Mouse (Mus musculus) liver, embryonic 15.5 days (tissue): Measurements from ENCODE around the gene Kctd21. TPM values are rescaled to one million over a fixed set of nuclear protein-coding genes. Genes with fewer than 3 reads are reported as not detected.

ENCODE experiments used
- ATAC-seq: fragments of 200-750 bp; cut with Nextera tagmentation; 2 replicates; pipeline ENCODE4 v1.8.0; 2017; ENCODE audit warnings: moderate number of reproducible peaks, mild to moderate bottlenecking, moderate library complexity; ENCODE audit not compliant: insufficient read depth
- H3K27ac ChIP-seq: fragments of 300-500 bp; sonication (generic); replicated peaks from 2 replicates; pipeline ENCODE4 v1.5.1; 2015; ENCODE audit warnings: mild to moderate bottlenecking, inconsistent platforms
- H3K27me3 ChIP-seq: fragments of 300-500 bp; sonication (generic); 2 replicates; pipeline ENCODE4 v1.6.1; 2015; ENCODE audit warnings: mild to moderate bottlenecking, inconsistent platforms
- H3K36me3 ChIP-seq: fragments of 300-500 bp; sonication (generic); replicated peaks from 2 replicates; pipeline ENCODE4 v1.6.1; 2015; ENCODE audit warnings: moderate library complexity, mild to moderate bottlenecking, inconsistent platforms
- H3K4me1 ChIP-seq: fragments of 300-500 bp; sonication (generic); replicated peaks from 2 replicates; pipeline ENCODE4 v1.6.1; 2015; ENCODE audit warnings: inconsistent platforms
- H3K4me2 ChIP-seq: fragments of 300-500 bp; sonication (generic); 2 replicates; pipeline ENCODE4 v1.6.1; 2015; ENCODE audit warnings: moderate library complexity, mild to moderate bottlenecking, inconsistent platforms
- H3K4me3 ChIP-seq: fragments of 300-500 bp; sonication (generic); replicated peaks from 2 replicates; pipeline ENCODE4 v1.5.1; 2015; ENCODE audit warnings: mild to moderate bottlenecking, inconsistent platforms
- H3K9ac ChIP-seq: fragments of 300-500 bp; sonication (generic); 2 replicates; pipeline ENCODE4 v1.6.1; 2015; ENCODE audit warnings: moderate library complexity, mild to moderate bottlenecking, inconsistent platforms
- H3K9me3 ChIP-seq: fragments of 300-500 bp; sonication (generic); replicated peaks from 2 replicates; pipeline ENCODE4 v1.6.1; 2016; ENCODE audit warnings: inconsistent platforms
- WGBS: fragments of 180-500 bp; shearing (Covaris S2); methylation state at CpG from one replicate; pipeline ENCODE4 v1.1.7; 2015; ENCODE audit warnings: mixed read lengths; ENCODE audit not compliant: insufficient replicate concordance; 5-methylcytosine and 5-hydroxymethylcytosine counted together
- polyA plus RNA-seq: library from polyadenylated mRNA; unstranded; fragments of >200 nt; fragmentation: Nextera tagmentation; extraction: Ambion mirVana; gene quantifications from 2 replicates; pipeline ENCODE4 v1.2.1, GENCODE M21; 2015

The Kctd21 gene
- polyA plus RNA-seq, 1 experiment from 2014 or later, result 1.2 TPM

- Histone ChIP-seq H3K4me2 (no peak overlapping the region), H3K27ac (no peak overlapping the region), H3K9ac (no peak overlapping the region), H3K27me3 (no peaks in the 10 kb centered on the region), H3K4me1 (peaks cover 5% of the 10 kb centered on the region), H3K36me3 (no peaks in the 10 kb centered on the region), H3K9me3 (no peaks in the 10 kb centered on the region), H3K4me3 (no peak overlapping the region)
- WGBS, result 63% methylated on average over 5 of the region's 5 CpGs
- ATAC-seq, result no peak
Observed at GRCm38 (mm10) chr7:97348836-97349235, 16.7 kb downstream of the Kctd21 start.

GRCm38 (mm10) chr7:97349438-97349837 lies 17.3 kb downstream of the Kctd21 start:
- ATAC-seq, result no peak
- no peak overlapping the region for H3K9ac ChIP-seq
- no peak overlapping the region for H3K4me3 ChIP-seq
- WGBS, result 69% methylated on average over 6 of the region's 6 CpGs
- H3K9me3 ChIP-seq, result no peaks in the 10 kb centered on the region
- no peak overlapping the region for H3K4me2 ChIP-seq
- H3K4me1 ChIP-seq, result peaks cover 5% of the 10 kb centered on the region
- H3K27me3 ChIP-seq, result no peaks in the 10 kb centered on the region
- H3K27ac ChIP-seq, result no peak overlapping the region
- H3K36me3 ChIP-seq, result no peaks in the 10 kb centered on the region

- H3K27ac ChIP-seq, result no peak overlapping the region
- H3K9ac ChIP-seq, result no peak overlapping the region
- H3K4me2 ChIP-seq, result no peak overlapping the region
- no peak overlapping the region for H3K4me3 ChIP-seq
- H3K27me3 ChIP-seq, result no peaks in the 10 kb centered on the region; the same call in 1 of the 2 replicates
- H3K9me3 ChIP-seq, result no peaks in the 10 kb centered on the region
- H3K4me1 ChIP-seq, result peaks cover 11% of the 10 kb centered on the region
- WGBS, result 69% methylated on average over 5 of the region's 5 CpGs
- H3K36me3 ChIP-seq, result no peaks in the 10 kb centered on the region
- no peak for ATAC-seq
Observed at GRCm38 (mm10) chr7:97350891-97351290, 18.8 kb downstream of the Kctd21 start.

- H3K9me3 ChIP-seq, result no peaks in the 10 kb centered on the region
- no peak overlapping the region for H3K4me3 ChIP-seq
- 65% methylated on average over 11 of the region's 11 CpGs for WGBS
- H3K4me2 ChIP-seq, result no peak overlapping the region
- peaks cover 6% of the 10 kb centered on the region; the same call in 1 of the 2 replicates for H3K4me1 ChIP-seq
- no peaks in the 10 kb centered on the region for H3K36me3 ChIP-seq
- no peak overlapping the region for H3K27ac ChIP-seq
- no peak overlapping the region for H3K9ac ChIP-seq
- no peak for ATAC-seq
- no peaks in the 10 kb centered on the region; the same call in 1 of the 2 replicates for H3K27me3 ChIP-seq
Observed at GRCm38 (mm10) chr7:97351792-97352513, 19.8 kb downstream of the Kctd21 start.

GRCm38 (mm10) chr7:97353356-97353755 lies 21.2 kb downstream of the Kctd21 start:
- Histone ChIP-seq H3K9ac (no peak overlapping the region), H3K4me3 (no peak overlapping the region), H3K27ac (no peak overlapping the region), H3K4me2 (no peak overlapping the region), H3K9me3 (no peaks in the 10 kb centered on the region), H3K4me1 (0 out of 2 replicates have a peak, but pooled peaks cover 6% of the 10 kb centered on the region), H3K27me3 (no peaks in the 10 kb centered on the region; the same call in 1 of the 2 replicates), H3K36me3 (no peaks in the 10 kb centered on the region)
- WGBS, result 63% methylated on average over 6 of the region's 6 CpGs
- no peak for ATAC-seq

- no peak overlapping the region for H3K4me3 ChIP-seq
- H3K4me1 ChIP-seq, result 0 out of 2 replicates have a peak, but pooled peaks cover 6% of the 10 kb centered on the region
- H3K27ac ChIP-seq, result no peak overlapping the region; the same call in 1 of the 2 replicates
- no peak overlapping the region for H3K9ac ChIP-seq
- no peaks in the 10 kb centered on the region for H3K9me3 ChIP-seq
- no peak for ATAC-seq
- WGBS, result 42% methylated on average over 13 of the region's 13 CpGs
- no peak overlapping the region for H3K4me2 ChIP-seq
- H3K27me3 ChIP-seq, result no peaks in the 10 kb centered on the region; the same call in 1 of the 2 replicates
- H3K36me3 ChIP-seq, result no peaks in the 10 kb centered on the region
Observed at GRCm38 (mm10) chr7:97355068-97355841, 23.1 kb downstream of the Kctd21 start.

- Histone ChIP-seq H3K27me3 (no peaks in the 10 kb centered on the region; the same call in none of the 2 replicates), H3K27ac (no peak overlapping the region), H3K4me3 (no peak overlapping the region), H3K4me1 (0 out of 2 replicates have a peak, but pooled peaks cover 6% of the 10 kb centered on the region), H3K9ac (no peak overlapping the region), H3K9me3 (no peaks in the 10 kb centered on the region), H3K36me3 (no peaks in the 10 kb centered on the region), H3K4me2 (no peak overlapping the region)
- no peak for ATAC-seq
- WGBS, result 54% methylated on average over 5 of the region's 5 CpGs
Observed at GRCm38 (mm10) chr7:97356253-97356652, 24.1 kb downstream of the Kctd21 start.

- Histone ChIP-seq H3K9ac (no peak overlapping the region), H3K4me3 (no peak overlapping the region), H3K27me3 (no peaks in the 10 kb centered on the region; the same call in none of the 2 replicates), H3K4me2 (no peak overlapping the region), H3K4me1 (0 out of 2 replicates have a peak, but pooled peaks cover 6% of the 10 kb centered on the region), H3K36me3 (no peaks in the 10 kb centered on the region), H3K27ac (no peak overlapping the region), H3K9me3 (no peaks in the 10 kb centered on the region)
- ATAC-seq, result no peak
- 59% methylated on average over 5 of the region's 5 CpGs for WGBS
Observed at GRCm38 (mm10) chr7:97356875-97357276, 24.7 kb downstream of the Kctd21 start.

- Histone ChIP-seq H3K4me1 (0 out of 2 replicates have a peak, but pooled peaks cover 6% of the 10 kb centered on the region), H3K36me3 (no peaks in the 10 kb centered on the region), H3K27ac (no peak overlapping the region), H3K9ac (no peak overlapping the region), H3K4me2 (no peak overlapping the region), H3K9me3 (no peaks in the 10 kb centered on the region), H3K27me3 (no peaks in the 10 kb centered on the region; the same call in none of the 2 replicates), H3K4me3 (no peak overlapping the region)
- WGBS, result 36% methylated on average over 3 of the region's 3 CpGs
- ATAC-seq, result no peak
Observed at GRCm38 (mm10) chr7:97357840-97358239, 25.7 kb downstream of the Kctd21 start.

- no peaks in the 10 kb centered on the region; the same call in none of the 2 replicates for H3K27me3 ChIP-seq
- H3K36me3 ChIP-seq, result no peaks in the 10 kb centered on the region
- 0 out of 2 replicates have a peak, but pooled peaks cover 6% of the 10 kb centered on the region for H3K4me1 ChIP-seq
- no peak overlapping the region for H3K27ac ChIP-seq
- no peak overlapping the region for H3K4me3 ChIP-seq
- no peaks in the 10 kb centered on the region for H3K9me3 ChIP-seq
- H3K4me2 ChIP-seq, result no peak overlapping the region
- H3K9ac ChIP-seq, result no peak overlapping the region
- WGBS, result 42% methylated on average over 4 of the region's 4 CpGs
- ATAC-seq, result no peak
Observed at GRCm38 (mm10) chr7:97358347-97358746, 26.2 kb downstream of the Kctd21 start.

- Histone ChIP-seq H3K9ac (no peak overlapping the region), H3K4me1 (0 out of 2 replicates have a peak, but pooled peaks cover 6% of the 10 kb centered on the region), H3K4me2 (no peak overlapping the region), H3K36me3 (no peaks in the 10 kb centered on the region), H3K27me3 (peaks cover under 1% of the 10 kb centered on the region), H3K9me3 (no peaks in the 10 kb centered on the region), H3K27ac (no peak overlapping the region), H3K4me3 (no peak overlapping the region)
- no peak for ATAC-seq
- 65% methylated on average over 5 of the region's 5 CpGs for WGBS
Observed at GRCm38 (mm10) chr7:97360166-97360565, 28.0 kb downstream of the Kctd21 start.
